Mouse (Mus musculus) neural tube, embryonic 11.5 days (tissue): Measurements from ENCODE around the gene Upk2. TPM values are rescaled to one million over a fixed set of nuclear protein-coding genes. Genes with fewer than 3 reads are reported as not detected.
"Not testable (repeated sequence)": the region's sequence is repeated elsewhere in the genome, so short reads cannot be mapped to it uniquely, and the experiment has no call there.

Experiments used
- ATAC-seq: fragments of 200-750 bp; cut with Nextera tagmentation; 2 replicates; pipeline ENCODE4 v1.8.0; 2017; ENCODE audit warnings: moderate number of reproducible peaks, mild to moderate bottlenecking, moderate TSS enrichment, moderate library complexity; ENCODE audit not compliant: insufficient read depth, low FRiP score, low TSS enrichment
- DNase-seq: peaks from one replicate; pipeline ENCODE4 v3.0.0-alpha.2; 2015; ENCODE audit warnings: low spot score
- H3K27ac ChIP-seq: fragments of 300-500 bp; sonication (generic); 2 replicates; pipeline ENCODE4 v1.5.1; 2014; ENCODE audit warnings: low read depth, mild to moderate bottlenecking, low read length
- H3K27me3 ChIP-seq: fragments of 300-500 bp; sonication (generic); 2 replicates; pipeline ENCODE4 v1.6.1; 2014; ENCODE audit warnings: mild to moderate bottlenecking, low read length, mixed read lengths; ENCODE audit not compliant: control insufficient read depth, insufficient read depth
- H3K36me3 ChIP-seq: fragments of 300-500 bp; sonication (generic); 2 replicates; pipeline ENCODE4 v1.6.1; 2014; ENCODE audit warnings: mild to moderate bottlenecking, low read length, moderate library complexity, mixed read lengths; ENCODE audit not compliant: control insufficient read depth, insufficient read depth
- H3K4me1 ChIP-seq: fragments of 300-500 bp; sonication (generic); 2 replicates; pipeline ENCODE4 v1.6.1; 2014; ENCODE audit warnings: low read length, mixed read lengths; ENCODE audit not compliant: control insufficient read depth, insufficient read depth
- H3K4me2 ChIP-seq: fragments of 300-500 bp; sonication (generic); 2 replicates; pipeline ENCODE4 v1.6.1; 2014; ENCODE audit warnings: low read depth, mild to moderate bottlenecking, moderate library complexity
- H3K4me3 ChIP-seq: fragments of 300-500 bp; sonication (generic); 2 replicates; pipeline ENCODE4 v1.5.1; 2014; ENCODE audit warnings: low read depth, low read length
- H3K9ac ChIP-seq: fragments of 300-500 bp; sonication (generic); 2 replicates; pipeline ENCODE4 v1.6.1; 2014; ENCODE audit warnings: mild to moderate bottlenecking, low read length
- H3K9me3 ChIP-seq: fragments of 300-500 bp; sonication (generic); 2 replicates; pipeline ENCODE4 v1.6.1; 2016; ENCODE audit warnings: low read length; ENCODE audit not compliant: control insufficient read depth
- WGBS: fragments of 180-500 bp; shearing (Covaris S2); extraction: QIAGEN DNeasy Blood & Tissue Kit; methylation state at CpG from one replicate; pipeline ENCODE4 v1.1.7; 2014; 5-methylcytosine and 5-hydroxymethylcytosine counted together
- polyA plus RNA-seq: library from polyadenylated mRNA; unstranded; fragments of >200 nt; fragmentation: Nextera tagmentation; extraction: Ambion mirVana; gene quantifications from 2 replicates; pipeline ENCODE4 v1.2.1, GENCODE M21; 2014

Gene Upk2
- polyA plus RNA-seq, 1 experiment from 2014 or later: 0.29 TPM

GRCm38 (mm10) chr9:44410647-44411336, 44.0 kb downstream of the Upk2 start:
- Histone ChIP-seq H3K27me3 (no peaks in the 10 kb centered on the region), H3K9me3 (no peaks in the 10 kb centered on the region), H3K36me3 (peaks cover 9% of the 10 kb centered on the region), H3K9ac (no peak overlapping the region), H3K27ac (no peak overlapping the region), H3K4me2 (no peak overlapping the region), H3K4me3 (no peak overlapping the region), H3K4me1 (no peaks in the 10 kb centered on the region)
- 79% methylated on average over 2 of the region's 2 CpGs for WGBS
- DNase-seq (no peak), ATAC-seq (no peak)

- H3K27me3 ChIP-seq, H3K4me1 ChIP-seq, DNase-seq, H3K9me3 ChIP-seq, H3K27ac ChIP-seq, ATAC-seq: not testable (repeated sequence)
- 0 out of 2 replicates have a peak overlapping the region, but pooled peaks have one; percentile 88 for H3K9ac ChIP-seq
- peak overlapping the region; percentile 91 for H3K4me3 ChIP-seq
- H3K36me3 ChIP-seq: peaks cover 13% of the 10 kb centered on the region
- WGBS: 83% methylated on average over 9 of the region's 9 CpGs
- H3K4me2 ChIP-seq: peak overlapping the region; percentile 38
These were observed 46.1 kb downstream of the Upk2 start for GRCm38 (mm10) chr9:44408693-44409092.

- DNase-seq (no peak), ATAC-seq (no peak)
- no peaks in the 10 kb centered on the region for H3K9me3 ChIP-seq
- under 1% methylated on average over 24 of the region's 24 CpGs for WGBS
- H3K27me3 ChIP-seq: no peaks in the 10 kb centered on the region
- peak overlapping the region; percentile 88 for H3K9ac ChIP-seq
- H3K4me1 ChIP-seq: no peaks in the 10 kb centered on the region
- H3K27ac ChIP-seq: peak overlapping the region; percentile 84; the same call in 1 of the 2 replicates
- H3K36me3 ChIP-seq: peaks cover 16% of the 10 kb centered on the region
- H3K4me3 ChIP-seq: peak overlapping the region; percentile 91
- peak overlapping the region; percentile 38 for H3K4me2 ChIP-seq
These were observed 47.1 kb downstream of the Upk2 start for GRCm38 (mm10) chr9:44407752-44408097.

DNA sequence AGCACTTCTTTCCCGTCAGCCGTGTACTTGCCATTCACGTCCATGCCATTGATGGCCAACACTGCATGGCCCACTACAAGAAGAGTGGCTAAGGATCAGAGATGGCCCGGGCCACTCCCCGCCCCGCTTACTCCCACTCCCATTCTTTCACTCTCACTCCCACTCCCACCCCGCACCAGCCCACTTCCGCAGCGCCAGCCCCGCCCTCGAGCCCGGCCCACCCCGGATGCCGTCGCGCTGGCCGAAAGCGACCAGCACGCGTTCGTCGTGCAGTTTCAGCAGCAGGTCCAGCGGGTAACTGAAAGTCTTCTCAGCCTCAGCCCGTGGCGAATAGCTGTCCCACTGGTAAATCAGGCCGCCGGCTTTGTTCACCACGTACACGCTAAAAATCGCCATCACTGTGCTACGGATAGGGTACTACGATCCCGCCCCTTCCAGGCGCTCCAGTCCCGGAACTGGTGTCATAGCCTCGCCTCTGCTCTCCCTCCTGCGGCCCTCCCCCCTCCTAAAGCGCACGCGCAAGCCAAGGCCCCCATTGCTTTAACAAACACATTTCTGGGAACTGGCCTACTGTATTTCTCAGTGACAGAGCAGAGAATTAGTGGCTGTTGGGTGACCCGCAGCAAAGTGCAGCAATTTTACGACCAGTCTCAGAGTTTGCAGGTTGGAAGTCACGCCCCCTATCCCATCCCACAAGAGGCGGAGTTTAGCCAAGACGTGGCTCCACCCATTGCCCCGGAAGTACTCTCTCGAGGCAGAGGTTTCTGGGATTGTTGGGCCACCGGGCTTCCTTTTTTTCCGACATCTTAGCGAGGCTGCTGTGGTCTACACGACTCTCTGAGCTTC, 47.6 kb downstream of the Upk2 start, which contains the start of the genes Rps25 and Trappc4:
Gene Rps25, plus strand, starts transcription at position 234 of the 846 bp plus-strand sequence.
Gene Trappc4, minus strand, starts transcription at position 695 of the 846 bp plus-strand sequence.
- H3K4me2 ChIP-seq: peak within 1 kb of the TSS; percentile 58
- H3K36me3 ChIP-seq: peaks cover 16% of the 10 kb centered on the region
- peak within 1 kb of the TSS; percentile 88 for H3K9ac ChIP-seq
- no peaks in the 10 kb centered on the region for H3K9me3 ChIP-seq
- DNase-seq (peak; percentile 96), ATAC-seq (peak; percentile 93)
- H3K4me1 ChIP-seq: no peaks in the 10 kb centered on the region
- H3K27me3 ChIP-seq: no peaks in the 10 kb centered on the region
- H3K4me3 ChIP-seq: peak within 1 kb of the TSS; percentile 91
- H3K27ac ChIP-seq: peak within 1 kb of the TSS; percentile 84
- WGBS: under 1% methylated on average over 51 of the region's 51 CpGs

- no peak overlapping the region for H3K27ac ChIP-seq
- ATAC-seq (no peak), DNase-seq (no peak)
- no peak overlapping the region for H3K4me3 ChIP-seq
- no peak overlapping the region for H3K9ac ChIP-seq
- H3K9me3 ChIP-seq: no peaks in the 10 kb centered on the region
- WGBS: 84% methylated on average over 3 of the region's 3 CpGs
- H3K27me3 ChIP-seq: no peaks in the 10 kb centered on the region
- H3K4me2 ChIP-seq: no peak overlapping the region
- no peaks in the 10 kb centered on the region for H3K4me1 ChIP-seq
- H3K36me3 ChIP-seq: peaks cover 23% of the 10 kb centered on the region
These were observed 49.8 kb downstream of the Upk2 start for GRCm38 (mm10) chr9:44405011-44405410.

Other genes starting within 250 kb of the Upk2 start
- gene Cbl, start 220.9 kb downstream of the Upk2 start, polyA plus RNA-seq: 19.1 and 22.2 TPM in 2 replicates
- not detected in 2 replicates for gene Ccdc153, start 214.3 kb downstream of the Upk2 start, polyA plus RNA-seq
- gene Pdzd3, start 203.5 kb downstream of the Upk2 start, polyA plus RNA-seq: 0.11 TPM in 1 of 2 replicates, not detected in the other
- 2.4 and 3.2 TPM in 2 replicates for gene Nlrx1, start 186.4 kb downstream of the Upk2 start, polyA plus RNA-seq
- 4.5 and 5.0 TPM in 2 replicates for gene Abcg4, start 166.4 kb downstream of the Upk2 start, polyA plus RNA-seq
- gene Hinfp, start 149.3 kb downstream of the Upk2 start, polyA plus RNA-seq: 23.6 and 26.9 TPM in 2 replicates
- 14.9 and 17.1 TPM in 2 replicates for gene C2cd2l, start 134.7 kb downstream of the Upk2 start, polyA plus RNA-seq
- gene Dpagt1, start 129.0 kb downstream of the Upk2 start, polyA plus RNA-seq: 47.6 and 48.6 TPM in 2 replicates
- 366 and 382 TPM in 2 replicates for gene H2afx, start 120.3 kb downstream of the Upk2 start, polyA plus RNA-seq
- 139 and 140 TPM in 2 replicates for gene Hmbs, start 110.7 kb downstream of the Upk2 start, polyA plus RNA-seq
- 29.3 and 32.9 TPM in 2 replicates for gene Vps11, start 93.3 kb downstream of the Upk2 start, polyA plus RNA-seq
- gene Hyou1, start 75.5 kb downstream of the Upk2 start, polyA plus RNA-seq: 36.7 and 38.8 TPM in 2 replicates
- 26.8 and 31.8 TPM in 2 replicates for gene Slc37a4, start 58.1 kb downstream of the Upk2 start, polyA plus RNA-seq
- gene Rps25, start 47.8 kb downstream of the Upk2 start, polyA plus RNA-seq: 1,766 and 1,857 TPM in 2 replicates
- 204 and 214 TPM in 2 replicates for gene Trappc4, start 47.4 kb downstream of the Upk2 start, polyA plus RNA-seq
- 20.9 and 21.8 TPM in 2 replicates for gene Ccdc84, start 36.4 kb downstream of the Upk2 start, polyA plus RNA-seq
- not detected in 2 replicates for gene Foxr1, start 13.8 kb downstream of the Upk2 start, polyA plus RNA-seq
- 8.0 and 8.8 TPM in 2 replicates for gene Bcl9l, start 27.8 kb upstream of the Upk2 start, polyA plus RNA-seq
- not detected in 2 replicates for gene Cxcr5, start 106.9 kb upstream of the Upk2 start, polyA plus RNA-seq
- 11.6 and 11.9 TPM in 2 replicates for gene Ddx6, start 149.9 kb upstream of the Upk2 start, polyA plus RNA-seq
- gene Treh, start 218.3 kb upstream of the Upk2 start, polyA plus RNA-seq: not detected in 2 replicates